Mouse (Mus musculus) testis, adult 2 months (tissue): Measurements from ENCODE around the gene Fgd2.

Source experiments
- CTCF ChIP-seq: fragments of 200-500 bp; IDR thresholded peaks from 2 replicates; pipeline ENCODE4 v1.5.1; 2012; ENCODE audit warnings: low read depth, mild to moderate bottlenecking, inconsistent platforms, low read length, moderate library complexity; ENCODE audit not compliant: control insufficient read depth, insufficient read depth, insufficient replicate concordance
- POLR2A ChIP-seq: fragments of 200-500 bp; IDR thresholded peaks from 2 replicates; pipeline ENCODE4 v1.6.1; 2012; ENCODE audit warnings: low read depth, mild to moderate bottlenecking, inconsistent platforms, low read length, moderate library complexity; ENCODE audit not compliant: control insufficient read depth

GRCm38 (mm10) chr17:29403179-29403578 is 42.5 kb downstream of the Fgd2 start:
- TF ChIP-seq CTCF, result no peak
- no peak for TF ChIP-seq POLR2A
